Mouse (Mus musculus) mouse trophoblast stem cell (cell line): ENCODE data around the gene Dnajc7.

Experiments
- in situ Hi-C, 2 experiments: fragments of 300-500 bp; cut with MseI, MboI; formaldehyde crosslinking; loops; 2 replicates in 1 of 2; 3 replicates in 1 of 2; pipeline ENCODE4 v1.15.1; 2025

The Dnajc7 gene

GRCm38 (mm10) chr11:100581756-100582155 is 38.2 kb downstream of the Dnajc7 start:
- in situ Hi-C loops: no loop called here

- in situ Hi-C loops: no loop called here
Observed at GRCm38 (mm10) chr11:100580275-100580674, 39.7 kb downstream of the Dnajc7 start.

DNA sequence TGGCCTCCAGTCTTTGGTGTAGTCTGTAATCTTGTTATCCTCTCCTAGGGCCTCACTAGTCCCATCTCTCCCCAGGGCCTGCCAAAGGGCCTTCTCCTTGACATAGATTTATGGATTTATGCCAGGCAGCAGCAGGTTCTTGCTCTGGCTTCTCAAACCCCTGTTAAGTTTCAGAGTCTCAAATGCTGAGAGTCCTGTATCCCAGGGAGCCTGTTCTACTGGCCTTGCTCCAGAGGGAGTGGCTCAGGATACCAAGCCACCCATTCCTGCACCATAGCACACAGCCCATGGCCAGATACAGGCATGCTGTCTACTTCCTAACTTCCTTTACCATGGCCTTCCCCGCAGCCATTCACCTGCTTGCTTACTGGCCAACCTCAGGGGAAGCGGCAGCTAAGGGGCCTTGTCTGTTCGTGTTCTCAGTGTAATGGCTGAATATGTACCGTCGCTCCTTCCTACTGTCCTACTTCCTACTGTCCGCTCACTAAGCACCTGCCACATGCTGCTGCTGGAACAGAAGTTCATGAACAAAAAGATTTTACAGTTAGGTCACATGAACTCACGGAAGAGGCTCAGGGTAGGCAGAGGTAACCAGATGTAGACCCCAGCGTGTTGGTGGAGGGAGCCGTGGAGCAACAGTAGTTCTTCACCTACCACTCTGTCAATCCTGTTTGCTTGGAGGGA is 40.7 kb downstream of the Dnajc7 start:
- in situ Hi-C loops: no loop called here

DNA sequence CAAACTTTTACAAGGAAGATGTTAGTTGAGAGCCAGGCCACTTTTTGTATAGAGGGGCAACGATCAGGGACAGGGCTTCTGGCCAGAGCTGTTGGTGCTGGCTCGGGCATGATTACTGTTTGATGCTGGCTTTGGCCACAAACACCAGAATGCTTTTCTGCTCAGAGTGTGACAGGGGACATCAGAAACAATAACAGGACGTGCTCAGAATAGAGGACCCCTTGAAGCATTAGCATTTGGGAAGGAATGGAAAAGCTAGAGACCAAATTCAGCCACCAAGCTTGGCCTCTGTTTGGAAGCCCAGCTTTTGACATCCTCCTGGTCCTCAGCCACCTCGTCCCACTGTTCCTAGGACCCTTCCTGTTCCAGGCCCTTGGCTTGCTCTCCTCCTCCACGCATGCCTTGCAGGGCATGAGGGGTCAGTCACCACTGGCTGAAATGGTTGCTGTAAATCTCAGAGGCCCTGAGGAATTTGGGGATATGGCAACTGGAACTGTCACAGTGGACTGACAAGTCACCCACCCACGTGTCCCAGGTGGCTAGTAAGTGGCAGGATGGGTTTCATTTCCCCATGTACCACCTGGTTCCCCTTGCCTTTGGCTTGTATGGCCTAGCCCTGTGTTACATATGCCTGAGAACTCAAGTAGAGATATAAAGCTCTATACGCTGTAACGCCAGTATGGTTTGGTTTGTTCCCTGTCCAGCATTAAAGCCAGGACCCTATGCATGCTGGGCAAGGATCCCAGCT is 41.9 kb downstream of the Dnajc7 start:
- in situ Hi-C loops: no loop called here

GRCm38 (mm10) chr11:100576256-100576655 is 43.7 kb downstream of the Dnajc7 start:
- in situ Hi-C loops: no loop called here

GRCm38 (mm10) chr11:100575484-100575855 is 44.5 kb downstream of the Dnajc7 start:
- in situ Hi-C loops: no loop called here

GRCm38 (mm10) chr11:100574708-100575483 is 45.1 kb downstream of the Dnajc7 start, which contains the start of gene Cnp:
Gene Cnp, plus strand, starts transcription at chr11:100574904.
- in situ Hi-C loops: loop anchor here in 1 of 2 experiments (5.0 kb wide), 1 partner anchor 132 kb away; no protein-coding TSS in a partner anchor

DNA sequence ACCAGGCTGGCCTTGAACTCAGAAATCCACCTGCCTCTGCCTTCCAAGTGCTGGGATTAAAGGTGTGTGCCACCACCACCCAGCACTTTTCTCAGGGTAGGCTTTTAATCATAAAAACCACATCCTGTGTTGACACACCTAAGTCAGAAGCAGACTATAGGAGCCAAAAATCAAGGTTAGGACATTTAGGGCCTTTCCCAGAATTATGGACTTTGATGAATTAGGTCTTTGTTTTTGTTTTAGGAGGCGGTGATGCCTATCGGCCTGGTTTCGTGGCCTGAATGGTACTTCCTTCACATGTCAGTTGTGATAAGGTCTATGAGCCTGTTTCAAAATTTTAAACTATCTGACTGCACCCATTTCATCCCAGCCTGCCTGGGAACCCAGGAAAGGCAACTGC is 45.8 kb downstream of the Dnajc7 start:
- in situ Hi-C loops: loop anchor here in 1 of 2 experiments (5.0 kb wide), 1 partner anchor 133 kb away; no protein-coding TSS in a partner anchor

GRCm38 (mm10) chr11:100571202-100571567 is 48.8 kb downstream of the Dnajc7 start:
- in situ Hi-C loops: loop anchor here in 1 of 2 experiments (5.0 kb wide), 1 partner anchor 136 kb away; no protein-coding TSS in a partner anchor

DNA sequence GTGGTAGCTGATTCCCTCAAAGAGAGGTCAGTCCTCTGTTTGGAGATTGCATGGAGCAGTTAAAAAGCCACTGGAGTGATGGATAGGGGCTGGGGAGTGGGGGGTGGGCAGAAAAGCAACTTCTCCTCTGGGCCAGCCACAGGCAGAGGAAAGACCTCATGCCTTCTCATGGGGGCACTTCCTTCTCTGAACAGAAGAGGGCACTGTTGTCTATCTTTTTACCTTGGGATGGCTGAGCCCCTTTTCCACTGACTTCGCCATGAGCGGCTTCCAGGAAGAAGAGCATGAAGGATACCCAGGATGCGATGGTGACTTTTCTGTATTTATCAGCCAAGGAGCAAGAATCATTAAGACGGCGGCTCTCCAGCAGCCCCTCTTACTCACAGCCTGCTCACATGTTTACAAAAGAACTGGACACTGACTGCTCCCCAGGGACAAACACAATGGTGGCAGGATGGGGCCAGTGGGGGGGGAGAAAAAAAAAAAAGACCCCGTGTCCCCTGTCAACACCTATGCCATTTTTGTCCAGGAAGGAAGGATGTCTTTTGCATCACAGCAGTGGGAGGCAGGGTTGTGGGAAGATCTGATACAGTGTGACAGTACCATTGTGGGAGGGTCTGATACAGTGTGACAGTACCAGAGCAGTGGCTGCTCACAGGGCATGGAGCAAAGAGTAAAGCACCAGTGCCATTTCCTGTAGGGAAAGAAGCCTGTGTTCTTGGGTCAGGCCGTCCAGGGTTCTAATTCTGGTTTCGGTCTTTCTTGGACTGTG is 49.4 kb downstream of the Dnajc7 start:
- in situ Hi-C loops: loop anchor here in 1 of 2 experiments (5.0 kb wide), 1 partner anchor 137 kb away; no protein-coding TSS in a partner anchor

DNA sequence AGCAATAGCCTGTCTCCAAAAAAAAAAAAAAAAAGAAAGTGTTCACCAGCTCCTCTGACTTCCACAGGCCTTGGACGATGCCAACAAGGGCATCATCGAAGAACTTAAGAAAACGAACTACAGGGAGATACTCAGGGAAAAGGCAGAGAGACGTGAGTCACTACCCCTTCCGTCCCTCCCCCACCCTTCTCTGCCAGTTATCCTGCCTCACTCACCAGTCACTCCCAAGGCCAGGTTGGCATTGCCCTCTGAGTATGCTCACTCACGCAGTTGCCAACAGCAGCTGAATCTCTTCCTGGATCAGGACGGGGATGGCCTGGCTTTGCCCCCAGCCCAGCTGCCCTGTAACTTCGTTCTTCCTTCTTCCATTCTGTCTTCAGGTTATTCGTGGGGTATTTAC is 50.2 kb downstream of the Dnajc7 start:
- in situ Hi-C loops: loop anchor here in 1 of 2 experiments (5.0 kb wide), 1 partner anchor 138 kb away; no protein-coding TSS in a partner anchor

DNA sequence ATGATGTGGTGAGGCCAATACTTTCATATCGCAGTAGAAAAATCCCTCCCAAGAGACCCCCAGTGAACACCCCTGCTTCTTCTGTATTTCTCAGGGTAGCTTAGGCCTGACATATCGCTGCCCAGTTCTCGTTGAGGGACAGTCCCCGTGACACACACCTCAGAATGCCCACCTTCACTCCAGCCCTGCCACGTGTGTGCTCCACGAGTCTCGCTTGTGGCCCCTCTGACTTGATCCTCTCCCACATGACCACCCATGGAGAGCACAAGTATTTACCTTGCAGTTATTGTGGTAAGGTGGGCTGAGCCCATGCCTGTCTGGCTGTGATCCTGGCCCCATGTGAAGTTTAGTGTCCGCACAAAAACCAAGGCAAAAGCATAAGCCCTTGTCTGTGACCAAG is 51.3 kb downstream of the Dnajc7 start:
- in situ Hi-C loops: no loop called here

GRCm38 (mm10) chr11:100567815-100568245 is 52.1 kb downstream of the Dnajc7 start:
- in situ Hi-C loops: no loop called here

DNA sequence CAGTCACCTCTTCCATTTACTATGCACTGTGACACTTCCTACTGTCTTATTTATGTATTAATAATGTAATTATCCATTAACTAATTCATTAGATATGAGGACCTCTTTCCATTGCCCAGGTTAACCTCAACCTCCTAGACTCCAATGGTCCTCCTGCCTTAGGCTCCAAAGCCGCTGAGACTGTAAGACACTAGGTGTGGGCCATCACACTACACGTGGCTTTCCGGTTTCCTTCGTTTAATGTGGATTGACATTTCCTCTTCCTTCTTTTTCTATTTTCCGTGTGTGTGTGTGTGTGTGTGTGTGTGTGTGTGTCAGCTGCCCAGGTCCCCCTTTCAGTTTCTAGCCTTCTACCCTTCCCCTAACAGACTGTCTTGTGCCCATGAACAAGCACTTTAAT is 52.7 kb downstream of the Dnajc7 start:
- in situ Hi-C loops: no loop called here

GRCm38 (mm10) chr11:100564703-100565102 is 55.3 kb downstream of the Dnajc7 start:
- in situ Hi-C loops: no loop called here

- in situ Hi-C loops: no loop called here
Observed at GRCm38 (mm10) chr11:100564297-100564696, 55.7 kb downstream of the Dnajc7 start.

- in situ Hi-C loops: no loop called here
Observed at GRCm38 (mm10) chr11:100561748-100562147, 58.2 kb downstream of the Dnajc7 start.

DNA sequence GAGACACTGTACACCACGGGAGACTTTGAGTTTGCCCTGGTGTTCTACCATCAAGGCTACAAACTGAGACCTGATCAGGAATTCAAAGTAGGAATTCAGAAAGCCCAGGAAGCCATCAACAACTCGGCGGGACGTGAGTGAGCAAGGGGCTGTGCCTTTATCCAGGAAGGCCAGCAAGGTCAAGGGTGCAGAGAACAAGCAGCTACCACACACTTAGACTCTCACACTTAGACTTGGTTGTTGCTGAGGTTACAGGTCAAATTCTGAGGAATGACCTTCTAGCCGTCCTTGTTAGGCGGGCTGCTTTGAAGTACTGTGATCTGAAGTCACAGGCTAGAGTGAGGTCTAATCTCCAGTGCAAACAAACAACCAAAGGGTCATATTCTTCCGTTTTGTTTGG is 60.5 kb downstream of the Dnajc7 start:
- in situ Hi-C loops: no loop called here

DNA sequence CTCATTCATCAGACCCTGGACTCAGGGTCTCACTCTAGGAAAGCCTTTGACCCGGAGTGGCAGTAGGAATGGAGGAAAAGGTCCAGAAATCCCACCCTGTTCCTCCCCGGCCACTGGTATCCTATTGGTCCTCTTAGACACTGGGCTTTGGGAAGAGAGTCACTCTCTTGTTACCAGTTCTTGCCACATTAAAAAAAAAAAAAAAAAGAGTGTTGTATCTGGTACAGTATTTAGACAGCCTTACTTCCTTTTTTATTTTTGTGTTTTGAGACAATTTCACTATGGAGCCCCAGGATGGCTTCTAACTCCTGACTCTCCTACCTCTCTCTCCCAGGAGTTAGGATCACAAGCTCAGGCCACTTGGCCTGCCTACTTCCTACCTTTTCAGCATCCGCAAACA is 62.4 kb downstream of the Dnajc7 start:
- in situ Hi-C loops: no loop called here

- in situ Hi-C loops: no loop called here
Observed at GRCm38 (mm10) chr11:100555583-100555982, 64.4 kb downstream of the Dnajc7 start.

DNA sequence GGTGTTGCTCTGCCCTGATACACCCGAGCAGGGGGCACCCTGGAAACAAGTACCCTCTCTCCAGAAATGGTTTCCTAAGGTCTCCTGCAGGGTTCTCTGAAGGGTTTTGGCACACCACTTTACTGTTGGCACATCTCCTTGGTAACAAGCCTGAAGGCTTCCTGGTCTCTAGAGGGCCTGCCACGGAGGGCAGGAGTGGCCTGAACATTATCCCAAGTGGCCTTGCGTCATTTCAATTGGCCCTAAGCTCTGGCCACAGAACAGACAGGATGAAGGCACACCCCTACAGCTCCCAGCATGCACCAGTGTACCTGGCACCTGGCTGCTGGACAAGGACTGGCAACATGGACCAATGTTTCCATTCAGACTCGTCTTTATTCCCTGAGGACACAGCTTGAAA is 67.1 kb downstream of the Dnajc7 start:
- in situ Hi-C loops: no loop called here
